Mouse (Mus musculus): ENCODE measurements around the gene Mapkap1. TPM values are rescaled to one million over a fixed set of nuclear protein-coding genes. Genes with fewer than 3 reads are reported as not detected.

The Mapkap1 gene
- total and polyA plus RNA-seq, 3 experiments = 39.4 to 45.8 (median 40.7) TPM

GRCm38 (mm10) chr2:34671385-34672026, 264.9 kb downstream of the Mapkap1 start:
- Histone ChIP-seq H3K9me3 (replicated peaks; ENCODE audit: low read length) (no peaks in the 10 kb centered on the region), H3K9ac (ENCODE audit: insufficient read depth, low read depth) (no peak overlapping the region), H3K4me3 (replicated peaks in 1 of 3; ENCODE audit: low read depth in 2 of 3, low read length in 2 of 3, poor library complexity in 1 of 3) (peak overlapping the region in 2 of 3 experiments; percentile 21 to 40), H3K79me2 (replicated peaks; ENCODE audit: control insufficient read depth, extremely low read depth, insufficient read depth, poor library complexity, severe bottlenecking) (no peaks in the 10 kb centered on the region), H3K4me2 (ENCODE audit: insufficient read depth, low read depth, poor library complexity, severe bottlenecking) (peak overlapping the region; percentile 21; the same call in 1 of the 2 replicates), H3K27ac (ENCODE audit: insufficient read depth, low read depth) (no peak overlapping the region), H3K36me3 (replicated peaks in 1 of 2; ENCODE audit: control insufficient read depth in 1 of 2, insufficient read depth in 1 of 2, low read length in 1 of 2) (peaks cover 12 to 47% of the 10 kb centered on the region in 2 experiments), H3K4me1 (ENCODE audit: control insufficient read depth in 1 of 2, insufficient read depth in 2 of 2) (peaks cover 3 to 6% of the 10 kb centered on the region in 2 experiments; a peak in 2 of 4 replicates), H3K27me3 (replicated peaks) (no peaks in the 10 kb centered on the region)
- no peak for TF ChIP-seq POLR2AphosphoS2 (IDR thresholded peaks at IDR 0.05; ENCODE audit: low read depth, low read length)
- peak; percentile 31 for TF ChIP-seq SMC3 (IDR thresholded peaks at IDR 0.05; ENCODE audit: low read depth, low read length)
- peak in 1 of 2 experiments; percentile 55; a peak in 2 of 4 replicates for TF ChIP-seq CTCF (conservative IDR thresholded peaks at IDR 0.05 in 1 of 2, IDR thresholded peaks at IDR 0.05 in 1 of 2; ENCODE audit: low read depth in 2 of 2, low read length in 2 of 2)
- TF ChIP-seq NRF1 (IDR thresholded peaks at IDR 0.05; ENCODE audit: low read depth, low read length) = peak; percentile 87
- TF ChIP-seq MAZ (IDR thresholded peaks at IDR 0.05; ENCODE audit: low read depth, low read length) = 0 out of 2 replicates have a peak, but pooled peaks have one; percentile 66
- no peak for TF ChIP-seq MAX (IDR thresholded peaks at IDR 0.05; ENCODE audit: low read length)
- peak; percentile 42 for TF ChIP-seq RAD21 (IDR thresholded peaks at IDR 0.05; ENCODE audit: low read depth, low read length)
- DNase-seq (ENCODE audit: extremely low read depth) = peak; percentile 14
- dilution Hi-C loops (cut with MboI; ENCODE audit: extremely low pct_ligation_motif_present, extremely low pct_unique_long_range_greater_than_20kb, low sequenced_read_pairs) = no loop called here
- in situ Hi-C loops (cut with MboI; ENCODE audit: low pct_ligation_motif_present, low pct_unique_long_range_greater_than_20kb, low sequenced_read_pairs) = no loop called here

GRCm38 (mm10) chr2:34673846-34674245, 267.3 kb downstream of the Mapkap1 start:
- Histone ChIP-seq H3K4me2 (ENCODE audit: insufficient read depth, low read depth, poor library complexity, severe bottlenecking) (no peak overlapping the region), H3K4me3 (replicated peaks in 1 of 3; ENCODE audit: low read depth in 2 of 3, low read length in 2 of 3, poor library complexity in 1 of 3) (no peak overlapping the region), H3K4me1 (ENCODE audit: control insufficient read depth in 1 of 2, insufficient read depth in 2 of 2) (peaks cover 3 to 6% of the 10 kb centered on the region in 2 experiments; a peak in 2 of 4 replicates), H3K79me2 (replicated peaks; ENCODE audit: control insufficient read depth, extremely low read depth, insufficient read depth, poor library complexity, severe bottlenecking) (no peaks in the 10 kb centered on the region), H3K36me3 (replicated peaks in 1 of 2; ENCODE audit: control insufficient read depth in 1 of 2, insufficient read depth in 1 of 2, low read length in 1 of 2) (peaks cover 30 to 71% of the 10 kb centered on the region in 2 experiments), H3K9ac (ENCODE audit: insufficient read depth, low read depth) (no peak overlapping the region), H3K27me3 (replicated peaks) (no peaks in the 10 kb centered on the region), H3K9me3 (replicated peaks; ENCODE audit: low read length) (no peaks in the 10 kb centered on the region), H3K27ac (ENCODE audit: insufficient read depth, low read depth) (no peak overlapping the region)
- no peak for TF ChIP-seq ETS1 (conservative IDR thresholded peaks at IDR 0.05; ENCODE audit: low read depth, low read length)
- TF ChIP-seq NELFE (IDR thresholded peaks at IDR 0.05; ENCODE audit: low read depth, low read length) = no peak
- no peak for TF ChIP-seq BHLHE40 (IDR thresholded peaks at IDR 0.05; ENCODE audit: low read depth, low read length)
- TF ChIP-seq CTCF (conservative IDR thresholded peaks at IDR 0.05 in 1 of 2, IDR thresholded peaks at IDR 0.05 in 1 of 2; ENCODE audit: low read depth in 2 of 2, low read length in 2 of 2) = no peak
- TF ChIP-seq MAZ (IDR thresholded peaks at IDR 0.05; ENCODE audit: low read depth, low read length) = no peak
- DNase-seq (ENCODE audit: extremely low read depth) = no peak
- in situ Hi-C loops (cut with MboI; ENCODE audit: low pct_ligation_motif_present, low pct_unique_long_range_greater_than_20kb, low sequenced_read_pairs) = no loop called here
- dilution Hi-C loops (cut with MboI; ENCODE audit: extremely low pct_ligation_motif_present, extremely low pct_unique_long_range_greater_than_20kb, low sequenced_read_pairs) = no loop called here

Other genes starting within 250 kb of the Mapkap1 start
- 5.8 and 5.9 TPM in 2 replicates for gene Pbx3, start 33.6 kb upstream of the Mapkap1 start, total RNA-seq (2012; rRNA removed)
- 3.8 and 4.5 TPM in 2 replicates for gene Pbx3, start 33.6 kb upstream of the Mapkap1 start, total RNA-seq (2014; rRNA removed)
- 6.6 and 8.1 TPM in 2 replicates for gene Pbx3, start 33.6 kb upstream of the Mapkap1 start, polyA plus RNA-seq (2012; ENCODE audit: insufficient read length, low read depth)

All from CH12.LX (cell line).